Mouse (Mus musculus) hindbrain, embryonic 12.5 days (tissue): ENCODE measurements around the gene Tmcc1. TPM values are rescaled to one million over a fixed set of nuclear protein-coding genes. Genes with fewer than 3 reads are reported as not detected.

Source experiments
- ATAC-seq: fragments of 200-750 bp; cut with Nextera tagmentation; 2 replicates; pipeline ENCODE4 v1.8.0; 2017; ENCODE audit warnings: moderate TSS enrichment; ENCODE audit not compliant: low FRiP score
- H3K27ac ChIP-seq: fragments of 300-500 bp; sonication (generic); 2 replicates; pipeline ENCODE4 v1.5.1; 2016; ENCODE audit warnings: mild to moderate bottlenecking
- H3K27me3 ChIP-seq: fragments of 300-500 bp; sonication (generic); 2 replicates; pipeline ENCODE4 v1.6.1; 2016; ENCODE audit warnings: mild to moderate bottlenecking
- H3K36me3 ChIP-seq: fragments of 300-500 bp; sonication (generic); 2 replicates; pipeline ENCODE4 v1.6.1; 2016; ENCODE audit warnings: mild to moderate bottlenecking
- H3K4me1 ChIP-seq: fragments of 300-500 bp; sonication (generic); 2 replicates; pipeline ENCODE4 v1.6.1; 2016
- H3K4me2 ChIP-seq: fragments of 300-500 bp; sonication (generic); replicated peaks from 2 replicates; pipeline ENCODE4 v1.6.1; 2016; ENCODE audit warnings: mild to moderate bottlenecking
- H3K4me3 ChIP-seq: fragments of 300-500 bp; sonication (generic); 2 replicates; pipeline ENCODE4 v1.5.1; 2016; ENCODE audit warnings: mild to moderate bottlenecking
- H3K9ac ChIP-seq: fragments of 300-500 bp; sonication (generic); 2 replicates; pipeline ENCODE4 v1.6.1; 2016; ENCODE audit warnings: mild to moderate bottlenecking, moderate library complexity
- H3K9me3 ChIP-seq: fragments of 300-500 bp; sonication (generic); replicated peaks from 2 replicates; pipeline ENCODE4 v1.6.1; 2016; ENCODE audit warnings: mild to moderate bottlenecking
- WGBS: fragments of 180-500 bp; shearing (Covaris S2); methylation state at CpG from one replicate; pipeline ENCODE4 v1.1.7; 2016; 5-methylcytosine and 5-hydroxymethylcytosine counted together
- polyA plus RNA-seq: library from polyadenylated mRNA; unstranded; fragments of >200 nt; fragmentation: Nextera tagmentation; extraction: Ambion mirVana; gene quantifications from 2 replicates; pipeline ENCODE4 v1.2.1, GENCODE M21; 2016

The Tmcc1 gene
- polyA plus RNA-seq, 1 experiment from 2014 or later = 33.0 TPM

DNA sequence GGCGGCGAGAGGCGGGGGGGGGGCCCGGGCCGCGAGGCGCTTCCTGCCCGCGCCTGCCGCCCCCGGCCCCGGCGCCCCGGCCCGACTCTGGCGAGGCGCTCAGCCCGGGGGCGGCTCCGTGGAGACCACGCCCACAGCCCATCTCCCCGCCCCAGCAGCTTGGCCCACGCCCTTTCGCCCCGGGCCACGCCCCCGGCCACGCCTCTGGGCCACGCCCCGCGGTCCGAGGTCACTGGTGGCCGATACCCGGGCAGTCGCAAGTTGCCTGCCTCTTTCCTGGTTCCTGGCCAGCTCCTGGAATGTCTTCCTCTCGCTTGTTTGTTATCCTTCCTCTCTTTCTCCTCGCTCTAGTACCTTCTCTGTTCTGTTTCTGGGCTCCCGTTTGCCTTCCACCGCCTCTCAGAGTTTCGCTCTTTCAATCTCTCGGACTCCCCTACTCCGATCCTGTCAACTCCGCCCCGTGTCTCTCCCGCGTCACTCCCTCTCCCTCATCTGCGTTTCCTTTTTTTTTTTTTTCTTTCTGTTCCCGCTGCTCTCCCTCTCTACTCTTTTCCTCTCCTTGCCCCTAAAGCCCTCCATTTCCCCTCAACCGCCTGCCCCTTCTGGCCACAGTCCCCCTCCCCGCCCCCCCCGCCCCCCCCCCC is 198.3 kb downstream of the Tmcc1 start, which contains the start of gene Plxnd1:
Plxnd1 (minus strand) TSS at position 129 of the 644 bp plus-strand sequence.
- peak; percentile 64 for ATAC-seq
- H3K27ac ChIP-seq = peak within 1 kb of the TSS; percentile 30; the same call in 1 of the 2 replicates

DNA sequence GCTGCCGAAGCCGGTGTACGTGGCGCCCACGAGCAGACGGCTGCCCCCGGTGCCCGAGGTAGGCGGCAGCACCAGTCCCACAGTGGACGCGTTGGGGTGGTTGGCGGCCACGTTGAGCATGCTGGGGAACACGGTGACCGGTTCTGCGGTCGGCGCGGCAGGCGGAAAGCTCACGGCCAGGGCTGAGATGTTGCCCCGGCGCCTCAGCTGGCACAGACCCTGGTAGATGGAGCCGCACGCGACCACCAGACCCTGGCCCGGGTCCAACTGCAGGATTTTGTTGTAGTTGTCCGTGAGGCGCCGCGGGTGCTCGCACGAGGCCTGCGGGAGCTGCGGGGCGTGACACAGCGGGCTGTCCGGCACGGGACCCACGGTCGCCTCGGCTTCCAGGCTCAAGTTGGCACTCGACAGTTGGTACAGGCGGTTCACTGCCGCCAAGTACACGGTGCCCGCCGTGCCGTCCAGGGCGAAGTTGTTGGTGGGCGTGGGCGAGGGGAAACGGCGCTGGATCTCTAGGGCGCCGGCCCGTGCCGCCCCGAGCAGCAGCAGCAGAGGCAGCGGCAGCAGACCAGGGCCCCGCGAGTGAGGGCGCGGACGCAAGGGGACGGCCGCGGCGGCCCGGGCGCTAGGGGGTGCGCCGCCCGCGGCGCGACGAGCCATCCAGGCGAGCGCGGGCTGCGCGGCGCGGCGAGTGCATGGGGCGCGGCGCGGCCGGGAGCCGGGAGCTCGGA is 199.0 kb downstream of the Tmcc1 start:
- Histone ChIP-seq H3K27ac (peak overlapping the region; percentile 30; the same call in 1 of the 2 replicates), H3K27me3 (peaks cover 60% of the 10 kb centered on the region)

More for the DNA sequence above, 198.3 kb downstream of the Tmcc1 start, which contains the start of gene Plxnd1:
- under 1% methylated on average over 24 of the region's 51 CpGs for WGBS
- Histone ChIP-seq H3K27me3 (peaks cover 57% of the 10 kb centered on the region), H3K9me3 (no peaks in the 10 kb centered on the region), H3K4me2 (peak within 1 kb of the TSS; percentile 84), H3K9ac (peak within 1 kb of the TSS; percentile 53), H3K36me3 (no peaks in the 10 kb centered on the region), H3K4me3 (peak within 1 kb of the TSS; percentile 53), H3K4me1 (peaks cover 39% of the 10 kb centered on the region)

GRCm38 (mm10) chr6:115993463-115994145 is 199.7 kb downstream of the Tmcc1 start:
- Histone ChIP-seq H3K9ac (peak overlapping the region; percentile 53), H3K9me3 (no peaks in the 10 kb centered on the region), H3K4me2 (peak overlapping the region; percentile 84), H3K4me1 (peaks cover 44% of the 10 kb centered on the region), H3K27ac (peak overlapping the region; percentile 30; the same call in 1 of the 2 replicates), H3K36me3 (no peaks in the 10 kb centered on the region), H3K4me3 (peak overlapping the region; percentile 53), H3K27me3 (peaks cover 66% of the 10 kb centered on the region)
- WGBS = 2% methylated on average over 86 of the region's 86 CpGs
- ATAC-seq = no peak

More for the DNA sequence above, 199.0 kb downstream of the Tmcc1 start:
- no peaks in the 10 kb centered on the region for H3K36me3 ChIP-seq
- peaks cover 41% of the 10 kb centered on the region for H3K4me1 ChIP-seq
- peak overlapping the region; percentile 53 for H3K4me3 ChIP-seq
- ATAC-seq = peak; percentile 12; the same call in 1 of the 2 replicates
- peak overlapping the region; percentile 84 for H3K4me2 ChIP-seq
- WGBS = 1% methylated on average over 84 of the region's 93 CpGs
- peak overlapping the region; percentile 53 for H3K9ac ChIP-seq
- no peaks in the 10 kb centered on the region for H3K9me3 ChIP-seq

DNA sequence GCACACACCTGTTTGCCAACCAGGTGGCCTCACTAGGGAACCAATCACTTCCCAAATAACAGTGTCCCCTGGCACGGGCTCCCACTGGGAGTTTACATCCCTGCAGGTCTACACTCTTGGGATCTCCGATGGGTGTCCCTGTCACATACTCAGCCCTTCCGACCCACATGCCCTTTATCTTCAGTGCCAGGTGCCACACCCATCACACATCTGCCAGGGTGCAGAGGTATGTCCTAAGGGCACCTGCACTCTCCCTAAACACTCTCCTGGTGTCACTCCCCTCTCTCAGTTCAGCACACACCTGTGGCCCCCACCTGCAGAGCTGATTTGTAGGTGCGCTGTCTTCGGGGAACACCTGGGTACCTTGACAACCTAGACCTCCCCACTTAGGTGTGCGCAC is 200.3 kb downstream of the Tmcc1 start:
- H3K9ac ChIP-seq = peak overlapping the region; percentile 53
- 44% methylated on average over 6 of the region's 6 CpGs for WGBS
- H3K4me1 ChIP-seq = peaks cover 44% of the 10 kb centered on the region
- peak overlapping the region; percentile 53 for H3K4me3 ChIP-seq
- H3K9me3 ChIP-seq = no peaks in the 10 kb centered on the region
- peaks cover 66% of the 10 kb centered on the region for H3K27me3 ChIP-seq
- ATAC-seq = no peak
- no peak overlapping the region for H3K27ac ChIP-seq
- H3K4me2 ChIP-seq = peak overlapping the region; percentile 84
- H3K36me3 ChIP-seq = no peaks in the 10 kb centered on the region

GRCm38 (mm10) chr6:115991881-115992620 is 201.2 kb downstream of the Tmcc1 start:
- H3K4me1 ChIP-seq = peaks cover 40% of the 10 kb centered on the region
- ATAC-seq = no peak
- peak overlapping the region; percentile 21; the same call in 1 of the 2 replicates for H3K4me2 ChIP-seq
- WGBS = 25% methylated on average over 10 of the region's 10 CpGs
- H3K4me3 ChIP-seq = peak overlapping the region; percentile 15
- no peaks in the 10 kb centered on the region for H3K36me3 ChIP-seq
- H3K27me3 ChIP-seq = peaks cover 68% of the 10 kb centered on the region
- H3K9ac ChIP-seq = no peak overlapping the region
- no peak overlapping the region for H3K27ac ChIP-seq
- H3K9me3 ChIP-seq = no peaks in the 10 kb centered on the region

DNA sequence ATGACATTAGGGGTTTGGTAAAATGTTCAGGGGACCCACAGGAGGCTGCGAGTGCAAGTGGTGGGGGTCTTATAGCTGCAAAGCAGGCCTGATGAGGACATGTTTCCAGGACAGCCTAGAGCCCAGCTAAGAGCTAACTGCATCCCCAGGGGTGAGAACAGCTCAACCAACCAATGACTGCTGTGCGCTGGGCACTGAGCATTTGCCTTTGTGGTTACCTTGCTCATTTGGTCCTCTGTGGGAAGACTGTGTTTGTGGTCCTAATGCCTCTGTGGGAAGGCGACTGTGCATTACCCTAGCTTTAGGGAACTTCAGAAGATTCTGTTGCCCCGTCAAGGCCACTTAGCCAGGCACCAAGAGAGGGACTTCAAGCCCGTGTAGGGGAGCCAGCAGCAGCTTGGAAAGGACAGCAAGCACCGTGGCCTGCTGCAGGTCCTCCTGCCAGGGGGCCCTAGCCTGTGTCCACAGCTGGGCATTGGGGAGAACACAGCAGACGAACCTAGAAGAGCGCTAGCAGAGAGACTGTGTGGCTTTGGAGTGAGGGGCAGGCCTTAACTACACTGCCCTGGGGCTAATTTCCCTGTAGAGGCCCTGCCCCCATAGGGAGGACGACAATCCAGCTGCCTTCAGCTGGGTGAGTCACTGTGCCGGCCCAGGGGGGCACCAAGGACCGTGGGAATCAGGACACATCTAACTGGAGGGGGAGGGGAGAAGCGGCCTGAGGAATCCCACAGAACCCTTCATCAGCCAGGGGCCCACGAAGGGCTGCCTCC is 202.0 kb downstream of the Tmcc1 start:
- peaks cover 68% of the 10 kb centered on the region for H3K27me3 ChIP-seq
- H3K36me3 ChIP-seq = no peaks in the 10 kb centered on the region
- H3K27ac ChIP-seq = peak overlapping the region; percentile 4; the same call in 1 of the 2 replicates
- peaks cover 48% of the 10 kb centered on the region for H3K4me1 ChIP-seq
- H3K9me3 ChIP-seq = no peaks in the 10 kb centered on the region
- ATAC-seq = no peak
- WGBS = 26% methylated on average over 13 of the region's 13 CpGs
- 0 out of 2 replicates have a peak overlapping the region, but pooled peaks have one; percentile 36 for H3K9ac ChIP-seq
- peak overlapping the region; percentile 21 for H3K4me2 ChIP-seq
- peak overlapping the region; percentile 15 for H3K4me3 ChIP-seq

GRCm38 (mm10) chr6:115990479-115990878 is 202.8 kb downstream of the Tmcc1 start:
- no peak overlapping the region for H3K4me3 ChIP-seq
- H3K4me1 ChIP-seq = peaks cover 54% of the 10 kb centered on the region
- no peak for ATAC-seq
- 88% methylated on average over 9 of the region's 9 CpGs for WGBS
- no peaks in the 10 kb centered on the region for H3K9me3 ChIP-seq
- peaks cover 60% of the 10 kb centered on the region for H3K27me3 ChIP-seq
- no peaks in the 10 kb centered on the region for H3K36me3 ChIP-seq
- peak overlapping the region; percentile 21; the same call in 1 of the 2 replicates for H3K4me2 ChIP-seq
- no peak overlapping the region for H3K27ac ChIP-seq
- H3K9ac ChIP-seq = no peak overlapping the region

DNA sequence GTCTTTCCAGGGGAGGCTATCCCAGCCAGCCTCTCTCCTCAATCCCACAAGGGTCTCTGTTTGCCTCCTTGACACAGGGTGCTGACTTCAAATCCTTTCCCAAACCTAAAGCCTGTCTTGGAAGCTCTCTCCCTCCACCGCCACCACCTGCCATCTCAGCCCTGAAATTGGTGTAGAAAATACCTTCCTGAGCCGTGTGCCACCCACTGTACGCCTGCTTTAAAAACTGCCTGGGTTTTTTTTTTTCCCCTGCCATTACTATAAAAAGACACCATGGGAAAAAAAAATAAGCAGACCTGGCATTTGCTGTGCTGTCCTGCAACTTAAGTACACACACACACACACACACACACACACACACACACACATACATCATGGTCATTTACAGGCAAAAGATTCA is 203.2 kb downstream of the Tmcc1 start:
- WGBS = 82% methylated on average over 3 of the region's 3 CpGs
- Histone ChIP-seq H3K27ac (no peak overlapping the region), H3K4me3 (no peak overlapping the region), H3K9ac (no peak overlapping the region), H3K4me1 (peaks cover 59% of the 10 kb centered on the region), H3K36me3 (no peaks in the 10 kb centered on the region), H3K27me3 (peaks cover 56% of the 10 kb centered on the region), H3K4me2 (0 out of 2 replicates have a peak overlapping the region, but pooled peaks have one; percentile 21), H3K9me3 (no peaks in the 10 kb centered on the region)
- no peak for ATAC-seq

- Histone ChIP-seq H3K4me3 (no peak overlapping the region), H3K4me2 (no peak overlapping the region), H3K9ac (no peak overlapping the region), H3K4me1 (peaks cover 63% of the 10 kb centered on the region), H3K9me3 (no peaks in the 10 kb centered on the region), H3K36me3 (no peaks in the 10 kb centered on the region), H3K27ac (no peak overlapping the region), H3K27me3 (peaks cover 53% of the 10 kb centered on the region)
- no peak for ATAC-seq
- WGBS = 61% methylated on average over 4 of the region's 4 CpGs
Measured at GRCm38 (mm10) chr6:115989607-115990006, 203.7 kb downstream of the Tmcc1 start.

- 74% methylated on average over 5 of the region's 5 CpGs for whole genome bisulfite sequencing
- H3K4me1 ChIP-seq = peaks cover 58% of the 10 kb centered on the region
- H3K27me3 ChIP-seq = peaks cover 48% of the 10 kb centered on the region
- H3K4me3 ChIP-seq = no peak overlapping the region
- no peaks in the 10 kb centered on the region for H3K9me3 ChIP-seq
- no peak overlapping the region for H3K9ac ChIP-seq
- H3K4me2 ChIP-seq = no peak overlapping the region
- no peaks in the 10 kb centered on the region for H3K36me3 ChIP-seq
- no peak for ATAC-seq
- no peak overlapping the region for H3K27ac ChIP-seq
Measured at GRCm38 (mm10) chr6:115989032-115989431, 204.3 kb downstream of the Tmcc1 start.
